Mouse (Mus musculus) small intestine, adult 2 months (tissue): Measurements from ENCODE around the gene Ngf. TPM values are rescaled to one million over a fixed set of nuclear protein-coding genes. Genes with fewer than 3 reads are reported as not detected.
A peak's percentile ranks its signal among the peaks of the same experiment; 100 is the strongest.

Experiments used
- H3K27ac ChIP-seq: fragments of 200-500 bp; 2 replicates; pipeline ENCODE4 v1.5.1; 2012; ENCODE audit warnings: low read depth, low read length, control low read depth, inconsistent platforms; ENCODE audit not compliant: insufficient read depth
- H3K27me3 ChIP-seq: fragments of 200-500 bp; 2 replicates; pipeline ENCODE4 v1.6.1; 2012; ENCODE audit warnings: mild to moderate bottlenecking, moderate library complexity, low read length, inconsistent platforms; ENCODE audit not compliant: control insufficient read depth, insufficient read depth
- H3K36me3 ChIP-seq: fragments of 200-500 bp; 2 replicates; pipeline ENCODE4 v1.6.1; 2012; ENCODE audit warnings: mild to moderate bottlenecking, low read length, control low read depth, inconsistent platforms; ENCODE audit not compliant: control insufficient read depth, insufficient read depth
- H3K4me1 ChIP-seq: fragments of 200-500 bp; 2 replicates; pipeline ENCODE4 v1.6.1; 2012; ENCODE audit warnings: low read length, inconsistent platforms, mixed read lengths; ENCODE audit not compliant: control insufficient read depth, insufficient read depth, insufficient read length
- H3K4me3 ChIP-seq: fragments of 200-500 bp; 2 replicates; pipeline ENCODE4 v1.5.1; 2012; ENCODE audit warnings: low read depth, mild to moderate bottlenecking, control low read depth, inconsistent platforms, low read length, moderate library complexity
- CTCF ChIP-seq: fragments of 200-500 bp; IDR thresholded peaks from 2 replicates; pipeline ENCODE4 v1.5.1; 2012; ENCODE audit warnings: low read depth, mild to moderate bottlenecking, control low read depth, inconsistent platforms, low read length, moderate library complexity, mixed read lengths; ENCODE audit not compliant: insufficient replicate concordance, insufficient read length; ENCODE audit errors: extremely low read depth
- POLR2A ChIP-seq: fragments of 200-500 bp; IDR thresholded peaks from 2 replicates; pipeline ENCODE4 v1.6.1; 2012; ENCODE audit warnings: low read depth, mild to moderate bottlenecking, control low read depth, inconsistent platforms, low read length, moderate library complexity
- WGBS: fragments of 180-500 bp; shearing (Covaris S2); methylation state at CpG from one replicate; pipeline ENCODE4 v1.1.7; 2018; 5-methylcytosine and 5-hydroxymethylcytosine counted together
- polyA plus RNA-seq: library from polyadenylated mRNA; depleted of rRNA; stranded (reverse); fragments of >200 nt; gene quantifications from 2 replicates; pipeline ENCODE4 v1.2.3, GENCODE M21; 2012

Gene Ngf
- polyA plus RNA-seq, 1 experiment: 2.1 TPM

DNA sequence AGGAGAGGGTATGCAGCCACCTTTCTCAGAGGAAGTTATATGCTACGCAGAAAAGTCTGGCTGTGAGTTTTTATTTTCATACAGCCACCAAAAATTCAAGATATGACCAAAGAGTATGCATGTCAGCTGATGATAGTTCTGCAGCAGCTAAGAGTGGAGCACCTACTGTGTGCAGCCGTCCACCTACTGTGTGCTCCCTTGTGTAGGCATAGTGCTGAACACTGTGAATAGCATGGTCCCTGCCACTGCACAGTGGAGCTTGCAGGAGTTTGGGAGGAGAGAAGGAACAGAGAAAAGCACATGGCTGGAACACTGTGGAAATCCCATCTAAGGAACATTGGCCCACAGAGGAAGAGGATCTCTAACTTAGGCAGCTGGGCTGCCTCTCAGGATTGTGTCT, 6.4 kb upstream of the Ngf start:
- Histone ChIP-seq H3K4me3 (no peak overlapping the region), H3K36me3 (no peaks in the 10 kb centered on the region), H3K27me3 (no peaks in the 10 kb centered on the region), H3K4me1 (no peaks in the 10 kb centered on the region), H3K27ac (no peak overlapping the region)
- TF ChIP-seq CTCF: no peak
- no peak for TF ChIP-seq POLR2A
- 83% methylated on average over 2 of the region's 2 CpGs for WGBS

DNA sequence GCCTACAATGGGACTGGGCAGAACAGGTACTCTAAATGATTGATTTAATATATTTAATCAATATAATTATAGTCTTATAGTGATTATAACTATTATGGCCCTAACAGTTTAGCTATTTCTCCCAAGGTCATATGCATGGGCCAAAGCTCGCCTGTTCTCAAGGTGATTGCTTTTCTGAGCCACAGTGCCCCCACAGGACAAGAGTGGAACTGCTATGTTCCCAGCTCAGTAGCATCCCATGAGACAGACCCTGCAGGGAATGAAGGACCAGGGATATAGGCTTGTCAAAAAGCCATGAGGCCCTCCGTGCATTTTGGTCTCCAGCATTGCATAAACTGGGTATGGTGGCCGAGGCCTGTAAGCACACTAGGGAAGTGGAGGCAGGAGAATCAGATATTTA, 3.1 kb upstream of the Ngf start:
- WGBS: 20% methylated on average over 3 of the region's 3 CpGs
- H3K36me3 ChIP-seq: no peaks in the 10 kb centered on the region
- H3K27me3 ChIP-seq: no peaks in the 10 kb centered on the region
- no peak overlapping the region for H3K4me3 ChIP-seq
- no peak overlapping the region for H3K27ac ChIP-seq
- H3K4me1 ChIP-seq: no peaks in the 10 kb centered on the region
- TF ChIP-seq CTCF (peak; percentile 53; the same call in 1 of the 2 replicates), POLR2A (no peak)

DNA sequence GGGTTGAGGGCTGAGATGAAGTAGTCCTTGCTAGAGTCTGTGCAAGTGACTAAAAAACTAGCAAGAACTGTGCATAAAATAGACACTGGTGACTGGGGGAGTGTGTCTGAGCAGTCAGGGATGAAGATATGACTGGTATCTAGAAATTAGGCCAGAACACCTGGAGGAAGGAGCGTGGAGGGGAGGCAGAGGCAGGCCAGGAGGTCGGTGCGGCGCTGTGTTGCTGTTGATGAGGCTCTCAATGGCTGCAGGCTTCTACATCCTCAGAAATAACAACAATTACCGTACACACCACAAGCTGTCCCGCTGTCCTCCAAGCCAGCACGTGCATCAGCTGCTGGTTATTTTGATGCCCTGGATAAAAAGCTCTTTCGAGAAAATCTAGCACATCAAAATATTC, 2.6 kb upstream of the Ngf start:
- no peak overlapping the region for H3K27ac ChIP-seq

DNA sequence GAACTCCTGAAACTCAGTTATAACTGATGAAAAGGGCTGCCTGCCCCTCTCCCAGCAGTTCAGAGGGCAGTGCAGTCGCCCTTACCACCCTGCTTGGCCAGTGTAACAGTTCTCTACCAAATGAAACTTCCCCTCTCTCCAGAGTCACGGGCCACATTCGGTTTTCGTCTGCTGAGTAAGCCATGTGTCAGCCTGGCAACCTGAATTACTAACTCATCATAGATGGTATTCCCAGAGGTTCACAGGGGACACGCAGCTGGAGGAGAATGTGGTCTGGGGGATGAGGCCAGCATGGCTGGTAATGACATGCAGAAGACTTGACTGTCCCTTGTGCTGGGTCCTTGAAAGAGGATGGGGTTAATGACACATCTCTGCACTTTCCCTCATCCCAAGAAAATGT, 1.5 kb downstream of the Ngf start:
- no peak for TF ChIP-seq POLR2A
- no peaks in the 10 kb centered on the region for H3K27me3 ChIP-seq
- 69% methylated on average over 5 of the region's 5 CpGs for WGBS
- no peak overlapping the region for H3K4me3 ChIP-seq
- no peaks in the 10 kb centered on the region for H3K36me3 ChIP-seq
- no peak overlapping the region for H3K27ac ChIP-seq
- no peaks in the 10 kb centered on the region for H3K4me1 ChIP-seq

More for the DNA sequence above, 2.6 kb upstream of the Ngf start:
- H3K27me3 ChIP-seq: no peaks in the 10 kb centered on the region
- no peak overlapping the region for H3K4me3 ChIP-seq
- TF ChIP-seq CTCF (no peak), POLR2A (no peak)
- no peaks in the 10 kb centered on the region for H3K4me1 ChIP-seq
- H3K36me3 ChIP-seq: no peaks in the 10 kb centered on the region
- WGBS: 81% methylated on average over 8 of the region's 8 CpGs

DNA sequence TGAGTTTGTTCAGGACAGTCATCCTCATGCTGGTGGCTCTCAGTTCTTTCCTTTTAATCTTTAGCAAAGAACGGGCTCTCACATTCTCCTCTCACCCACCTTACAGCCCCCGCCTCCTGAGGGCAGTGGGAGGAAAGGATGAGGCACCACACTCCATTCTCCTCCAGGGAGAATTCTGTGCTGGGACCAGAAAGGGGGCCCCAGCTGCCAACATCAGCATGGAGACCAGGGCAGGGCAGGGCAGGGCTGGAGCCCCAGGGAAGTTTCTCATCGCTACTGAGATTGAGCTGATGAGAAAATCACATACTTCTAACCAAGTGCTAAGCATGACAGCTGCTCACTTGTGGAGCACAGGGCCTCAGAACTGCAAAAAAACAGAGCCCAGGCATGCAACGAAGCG, 2.1 kb downstream of the Ngf start:
- Histone ChIP-seq H3K27me3 (no peaks in the 10 kb centered on the region), H3K4me1 (no peaks in the 10 kb centered on the region), H3K36me3 (no peaks in the 10 kb centered on the region), H3K27ac (no peak overlapping the region), H3K4me3 (no peak overlapping the region)
- no peak for TF ChIP-seq POLR2A
- no peak for TF ChIP-seq CTCF
- WGBS: 47% methylated on average over 5 of the region's 5 CpGs

DNA sequence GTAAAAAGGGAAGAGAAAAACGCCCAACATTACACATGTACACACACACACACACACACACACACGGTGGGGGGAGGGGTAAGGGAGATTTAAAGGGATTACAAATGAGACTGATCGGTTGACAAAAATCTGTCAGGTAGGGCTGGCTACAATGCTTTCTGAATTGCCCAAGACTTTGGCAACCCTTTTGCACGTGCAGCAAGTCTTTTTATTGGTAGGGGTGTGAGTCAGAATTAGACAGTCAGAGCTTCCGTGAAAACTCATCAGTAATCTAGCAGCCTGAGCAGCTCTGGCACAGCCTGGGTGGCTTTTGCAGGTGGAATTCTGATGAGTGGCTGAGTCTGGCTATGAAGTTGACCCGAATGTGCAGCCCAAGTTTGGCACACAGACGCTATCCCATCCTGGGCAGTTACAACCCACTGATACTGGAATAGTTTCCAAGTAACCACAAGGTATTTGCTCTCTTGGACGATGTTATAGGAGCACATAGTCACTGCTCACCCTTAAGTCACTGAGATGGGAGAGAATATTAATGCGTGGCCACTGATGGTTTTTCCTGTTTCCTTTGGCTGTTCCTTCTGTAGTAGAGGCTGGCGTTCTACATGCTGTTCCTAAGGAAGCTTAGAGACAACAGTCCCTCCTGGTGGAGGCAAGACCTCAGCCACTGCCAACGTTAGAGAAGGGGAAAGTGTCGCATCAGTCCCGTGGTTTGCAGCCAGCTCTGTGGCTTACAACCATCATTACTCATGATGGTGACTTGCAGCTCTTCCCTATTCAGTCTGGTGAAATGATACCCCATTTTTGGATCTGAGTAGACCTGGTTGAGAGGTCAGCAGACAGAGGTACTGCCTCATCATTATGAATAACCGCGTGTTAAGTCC, 4.8 kb downstream of the Ngf start:
- Histone ChIP-seq H3K4me1 (no peaks in the 10 kb centered on the region), H3K27ac (no peak overlapping the region), H3K4me3 (no peak overlapping the region), H3K36me3 (no peaks in the 10 kb centered on the region), H3K27me3 (no peaks in the 10 kb centered on the region)
- 69% methylated on average over 15 of the region's 15 CpGs for WGBS
- TF ChIP-seq POLR2A (no peak), CTCF (no peak)

DNA sequence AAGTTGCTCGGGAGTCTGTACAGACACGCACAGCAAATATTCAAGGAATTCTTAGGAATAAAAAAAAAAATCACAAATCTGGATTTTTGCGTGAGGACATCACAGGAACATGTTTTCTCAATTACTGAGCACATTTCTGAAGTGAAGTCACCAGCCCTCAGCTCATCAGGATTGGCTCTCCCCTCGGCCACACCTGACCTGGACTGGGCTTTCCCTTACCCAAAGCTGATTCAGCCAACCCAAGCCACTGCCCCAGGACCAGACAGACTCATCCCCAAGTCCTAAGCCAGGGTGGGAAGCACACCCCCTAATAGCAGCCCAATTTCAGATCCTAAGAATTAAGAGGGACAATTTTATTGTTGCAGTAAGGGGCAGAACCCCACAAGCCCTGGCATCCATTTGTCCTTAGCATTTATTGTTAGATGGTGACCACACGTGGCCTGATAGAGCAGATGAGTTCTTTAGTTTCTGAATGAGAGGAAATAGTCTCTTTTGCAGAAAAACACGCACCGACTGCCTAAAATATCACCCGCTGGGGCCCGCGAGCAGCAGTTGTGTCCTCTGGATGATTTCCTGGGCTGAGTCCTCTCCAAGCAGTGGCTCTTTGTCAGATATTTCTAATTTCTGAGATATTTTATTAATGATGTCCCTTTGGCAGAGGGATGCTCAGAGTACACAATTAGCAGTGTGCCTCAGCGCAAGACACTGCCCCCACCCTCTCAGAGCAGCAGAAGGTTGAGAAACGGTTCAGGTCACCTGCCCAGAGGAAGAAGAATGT, 8.4 kb downstream of the Ngf start:
- Histone ChIP-seq H3K27ac (no peak overlapping the region), H3K4me3 (no peak overlapping the region), H3K27me3 (no peaks in the 10 kb centered on the region), H3K36me3 (no peaks in the 10 kb centered on the region), H3K4me1 (no peaks in the 10 kb centered on the region)
- WGBS: 77% methylated on average over 12 of the region's 12 CpGs
- TF ChIP-seq POLR2A (no peak), CTCF (no peak)
